Mouse (Mus musculus): ENCODE measurements around the gene Agtpbp1.
"Not testable (repeated sequence)": the region's sequence is repeated elsewhere in the genome, so short reads cannot be mapped to it uniquely, and the experiment has no call there.

The Agtpbp1 gene

GRCm38 (mm10) chr13:59584947-59585647 is at the start of gene Agtpbp1, which contains the start of gene Naa35:
TSS of gene Agtpbp1 (minus strand) at chr13:59585227.
TSS of gene Naa35 (plus strand) at chr13:59585259.
- peak; percentile 99 to 100 for DNase-seq (ENCODE audit: low spot score in 2 of 2)

DNA sequence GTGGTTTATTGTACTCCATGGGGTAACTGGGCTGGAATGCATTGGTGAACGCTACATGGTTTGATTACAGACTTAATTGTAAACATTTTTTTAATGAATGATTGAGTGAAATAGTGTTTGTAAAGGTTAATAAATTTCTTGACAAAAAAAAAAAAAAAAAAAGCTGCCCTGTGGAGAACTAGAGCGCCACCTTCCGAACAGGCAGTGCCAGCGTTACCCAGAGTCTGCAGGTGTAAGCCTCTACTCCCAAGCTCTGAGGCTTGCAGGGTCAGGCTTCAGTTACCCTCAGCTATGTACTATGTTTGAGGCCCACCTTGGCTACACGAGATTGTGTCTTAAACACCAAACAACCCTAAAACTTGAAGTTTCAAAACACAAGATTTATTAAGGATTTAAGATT is 49.6 kb upstream of the Agtpbp1 start:
- DNase-seq (ENCODE audit: low spot score in 2 of 2): no peak

DNA sequence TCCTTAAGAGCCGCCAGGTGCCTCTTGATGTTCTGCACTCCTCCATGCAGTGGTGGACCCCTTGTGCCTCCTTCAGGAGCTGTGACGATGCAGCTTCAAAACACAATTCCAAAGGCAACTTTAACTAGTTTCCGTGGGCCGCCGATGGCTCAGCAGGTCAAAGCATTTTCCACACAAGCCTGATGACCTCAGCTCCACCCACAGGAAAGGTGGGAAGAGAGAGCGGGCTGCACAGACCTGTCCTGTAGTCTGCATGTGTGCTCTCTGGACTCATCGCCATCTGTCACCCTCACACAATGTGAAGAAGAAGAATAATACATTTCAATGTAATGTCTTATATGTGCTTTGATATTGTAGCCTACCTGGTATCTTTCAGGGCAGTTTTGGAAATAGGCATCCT is 41.7 kb upstream of the Agtpbp1 start:
- no peak for DNase-seq (ENCODE audit: low spot score in 2 of 2)

- DNase-seq (ENCODE audit: low spot score in 2 of 2): no peak
Measured at GRCm38 (mm10) chr13:59624903-59625302, 39.9 kb upstream of the Agtpbp1 start.

- no peak for DNase-seq (ENCODE audit: low spot score in 2 of 2)
Measured at GRCm38 (mm10) chr13:59624389-59624788, 39.4 kb upstream of the Agtpbp1 start.

DNA sequence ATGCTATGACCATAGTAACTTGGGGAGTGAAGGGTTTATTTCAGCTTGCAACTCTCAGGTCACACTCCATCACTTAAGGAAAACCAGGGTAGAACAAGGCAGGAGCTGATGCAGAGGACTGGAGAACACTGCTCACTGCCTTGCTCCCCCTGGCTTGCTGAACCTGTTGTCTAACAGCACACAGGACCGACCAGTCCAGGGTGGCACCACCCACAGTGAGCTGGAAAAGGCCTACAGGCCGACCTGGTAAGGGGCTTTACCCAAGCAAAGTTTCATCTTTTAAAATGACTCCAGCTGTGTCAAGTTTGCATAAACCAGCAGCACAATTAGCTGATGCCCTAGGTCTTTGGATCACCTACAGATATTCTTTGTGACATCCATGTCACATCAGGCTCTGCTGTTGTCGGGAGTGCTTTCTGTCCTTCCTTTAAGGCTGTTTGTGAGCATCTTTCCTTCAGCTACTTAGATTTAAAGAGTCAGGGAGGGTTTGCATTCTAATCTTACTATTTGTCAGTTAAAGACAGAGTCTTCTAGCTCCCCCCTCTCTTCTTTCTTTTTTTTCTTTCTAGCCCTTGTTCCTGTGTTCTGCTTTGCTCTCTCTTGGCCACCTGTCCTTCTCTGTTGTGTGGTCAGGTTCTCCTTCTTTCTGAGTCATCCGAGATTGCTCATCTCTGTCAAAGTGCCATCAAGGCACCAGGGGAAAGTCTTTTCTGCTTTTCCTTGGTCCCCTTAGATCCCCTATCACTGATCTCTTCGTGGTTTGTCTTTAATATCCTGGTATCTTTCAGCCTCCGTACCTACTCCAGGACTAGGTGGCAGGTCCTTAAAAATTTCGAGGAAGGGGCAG is 36.8 kb upstream of the Agtpbp1 start:
- no peak for DNase-seq (ENCODE audit: low spot score in 2 of 2)

- DNase-seq (ENCODE audit: low spot score in 2 of 2): no peak
Measured at GRCm38 (mm10) chr13:59618463-59618862, 33.4 kb upstream of the Agtpbp1 start.

- DNase-seq (ENCODE audit: low spot score in 2 of 2): no peak
Measured at GRCm38 (mm10) chr13:59615554-59615953, 30.5 kb upstream of the Agtpbp1 start.

- no peak for DNase-seq (ENCODE audit: low spot score in 2 of 2)
Measured at GRCm38 (mm10) chr13:59615152-59615551, 30.1 kb upstream of the Agtpbp1 start.

GRCm38 (mm10) chr13:59613868-59614267 is 28.8 kb upstream of the Agtpbp1 start:
- no peak for DNase-seq (ENCODE audit: low spot score in 2 of 2)

GRCm38 (mm10) chr13:59610437-59610836 is 25.4 kb upstream of the Agtpbp1 start:
- DNase-seq (ENCODE audit: low spot score in 2 of 2): no peak

GRCm38 (mm10) chr13:59609885-59610284 is 24.9 kb upstream of the Agtpbp1 start:
- DNase-seq (ENCODE audit: low spot score in 2 of 2): no peak

DNA sequence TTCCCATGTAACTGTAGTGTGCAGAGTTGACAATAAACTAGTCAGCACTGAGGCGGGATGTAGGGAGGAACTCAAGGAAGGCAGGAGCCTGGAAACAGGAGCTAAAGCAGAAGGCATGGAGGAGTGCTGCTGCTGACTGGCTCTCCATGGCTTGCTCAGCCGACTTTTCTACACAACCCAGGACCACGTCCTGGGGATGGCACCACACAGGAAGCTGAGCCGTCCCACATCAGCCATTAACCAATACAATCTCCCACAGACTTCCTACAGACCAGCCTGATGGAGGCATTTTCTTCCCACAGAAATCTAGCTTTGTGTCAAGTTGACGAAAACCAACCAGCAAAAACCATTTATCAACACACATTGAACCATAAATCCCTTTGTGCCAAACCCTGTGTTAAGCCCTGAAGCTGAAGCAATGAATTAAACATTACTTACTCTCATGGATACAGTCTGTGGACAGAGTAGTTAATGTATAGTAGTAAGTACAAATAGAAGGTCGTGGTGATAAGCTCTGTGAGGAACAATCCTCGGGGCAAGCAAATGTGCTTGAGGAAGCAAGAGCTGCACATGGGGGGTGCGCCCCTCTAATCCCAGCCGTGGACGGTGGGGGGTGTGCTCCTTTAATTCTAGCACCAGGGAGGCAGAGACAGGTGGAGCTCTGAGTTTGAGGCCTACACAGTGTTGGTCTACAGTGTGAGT is 20.3 kb upstream of the Agtpbp1 start:
- no peak for DNase-seq (ENCODE audit: low spot score in 2 of 2)

DNA sequence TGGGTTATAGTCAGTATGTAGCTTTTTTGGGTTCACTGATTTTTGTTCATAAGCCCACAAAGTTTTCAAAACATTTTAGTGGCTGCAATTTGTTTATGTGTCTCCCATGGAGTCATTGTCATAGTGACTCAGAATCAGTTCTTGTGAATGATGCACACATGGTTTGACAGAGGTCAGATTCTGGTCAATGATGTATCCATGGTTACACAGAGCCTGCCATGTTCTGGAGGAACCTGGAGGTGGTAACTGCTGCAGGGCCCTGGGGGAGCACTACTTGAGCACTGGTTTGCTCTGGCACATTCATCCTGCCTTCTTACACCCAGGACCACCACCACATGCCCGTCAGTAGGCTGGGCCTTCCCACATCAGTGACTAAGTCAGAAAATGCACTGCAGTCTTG is 19.5 kb upstream of the Agtpbp1 start:
- DNase-seq (ENCODE audit: low spot score in 2 of 2): no peak

DNA sequence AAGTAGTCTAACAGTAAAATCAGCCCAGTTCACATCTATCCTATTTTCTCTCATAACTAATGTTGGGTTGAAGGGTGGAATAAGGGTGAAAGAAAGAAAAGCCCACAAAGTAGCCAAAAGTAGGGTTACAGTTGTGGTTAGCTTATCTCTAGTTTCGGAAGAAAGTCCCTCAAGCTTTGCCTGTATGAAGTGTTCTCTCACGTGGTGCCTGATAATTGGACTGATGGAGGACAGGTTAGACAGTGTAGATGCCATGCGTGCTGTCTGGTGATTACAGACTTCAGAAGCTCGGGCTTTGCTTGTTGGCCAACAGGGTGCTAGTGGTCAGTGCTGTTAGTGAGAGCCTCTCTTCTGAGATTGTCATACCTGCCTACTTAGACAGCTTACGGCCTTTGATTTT is 18.1 kb upstream of the Agtpbp1 start:
- no peak for DNase-seq (ENCODE audit: low spot score in 2 of 2)

DNA sequence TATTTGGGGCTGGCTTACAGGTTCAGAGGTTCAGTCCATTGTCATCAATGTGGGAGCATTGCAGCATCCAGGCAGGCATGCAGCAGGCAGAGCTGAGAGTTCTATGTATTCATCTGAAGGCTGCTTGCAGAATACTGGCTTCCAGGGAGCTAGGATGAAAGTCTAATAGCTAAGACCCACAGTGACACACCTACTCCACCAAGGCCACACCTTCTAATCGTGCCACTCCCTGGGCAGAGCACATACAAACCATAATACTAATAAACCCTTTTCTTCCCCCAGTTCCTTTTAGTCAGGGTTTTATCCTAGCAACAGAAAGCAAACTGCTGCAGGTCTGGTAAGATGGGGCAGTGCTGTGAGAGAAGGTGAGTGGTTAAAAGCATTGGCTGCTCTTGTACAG is 7.6 kb upstream of the Agtpbp1 start:
- no peak for DNase-seq (ENCODE audit: low spot score in 2 of 2)

DNA sequence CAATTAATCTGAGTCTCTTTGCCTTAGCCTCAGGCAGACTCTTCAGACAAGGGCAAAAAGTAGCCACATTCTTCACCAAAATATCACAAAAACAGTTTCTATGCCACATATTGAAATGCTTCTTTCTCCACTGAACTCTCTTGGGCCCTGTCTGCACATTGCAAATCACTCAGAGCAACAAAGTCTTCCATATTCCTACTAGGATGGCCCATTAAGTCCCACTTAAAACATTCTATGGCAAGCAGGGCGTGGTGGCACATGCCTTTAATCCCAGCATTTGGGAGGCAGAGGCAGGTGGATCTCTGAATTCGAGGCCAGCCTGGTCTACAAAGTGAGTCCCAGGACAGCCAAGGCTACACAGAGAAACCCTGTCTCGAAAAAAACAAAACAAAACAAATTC is 7.0 kb upstream of the Agtpbp1 start:
- DNase-seq (ENCODE audit: low spot score in 2 of 2): not testable (repeated sequence)

GRCm38 (mm10) chr13:59590691-59591090 is 5.7 kb upstream of the Agtpbp1 start:
- DNase-seq (ENCODE audit: low spot score in 2 of 2): no peak

DNA sequence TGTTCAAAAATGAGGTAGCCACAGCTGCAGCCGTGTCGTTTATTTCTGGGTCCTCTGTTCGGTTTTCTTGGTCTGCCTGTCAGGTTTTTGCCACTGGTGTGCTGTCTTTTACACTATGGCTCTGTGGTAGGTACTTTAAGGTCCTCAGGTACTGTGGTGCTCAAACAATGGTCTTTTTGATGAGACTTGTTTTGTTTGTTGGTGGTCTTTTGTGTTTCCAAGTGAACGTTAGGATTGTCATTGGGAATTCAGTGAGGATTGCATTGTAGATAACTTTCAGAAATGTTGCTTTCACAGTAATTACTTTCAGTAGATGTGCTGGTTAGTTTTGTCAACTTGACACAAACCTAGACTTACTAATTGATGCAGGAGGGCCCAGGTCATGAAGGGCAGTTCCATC is 4.6 kb upstream of the Agtpbp1 start:
- DNase-seq (ENCODE audit: low spot score in 2 of 2): no peak

DNA sequence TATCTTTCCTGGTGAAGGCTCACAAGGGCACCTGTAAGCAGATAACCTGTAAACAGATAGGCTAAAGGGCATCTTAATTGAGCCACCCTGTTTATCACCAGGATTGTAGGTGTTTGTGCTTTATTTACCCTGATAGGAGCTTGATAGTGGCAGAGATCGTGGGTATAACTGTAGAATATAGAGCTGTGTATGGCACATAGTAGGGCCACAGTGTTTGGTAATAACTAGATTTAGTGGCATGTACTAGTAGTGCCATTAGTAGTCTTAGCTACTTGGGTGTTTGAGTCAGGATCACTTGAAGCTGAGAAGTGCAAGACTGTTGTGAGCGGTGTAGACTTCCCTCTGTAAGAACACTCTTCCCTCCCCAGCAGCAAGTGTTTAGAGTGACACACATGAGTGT is 2.2 kb upstream of the Agtpbp1 start:
- no peak for DNase-seq (ENCODE audit: low spot score in 2 of 2)

DNA sequence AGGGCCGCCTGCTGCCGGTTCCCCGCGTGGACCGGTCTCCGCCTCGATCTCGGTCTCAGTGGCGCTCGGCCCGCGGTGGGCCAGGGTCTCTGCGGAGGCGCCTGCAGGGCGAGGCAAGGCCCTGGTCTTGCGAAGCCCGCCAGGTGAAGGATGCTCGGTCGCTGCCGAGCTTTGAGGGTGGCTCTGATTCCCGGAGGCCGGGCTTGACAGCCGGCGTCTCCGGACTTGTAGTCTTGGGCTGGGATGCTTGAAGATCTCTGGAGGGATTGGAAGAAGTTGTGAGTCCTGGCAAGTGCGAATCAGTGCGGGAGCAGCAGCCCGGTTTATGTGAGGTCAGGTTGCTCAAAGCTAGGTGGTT is 600 bp upstream of the Agtpbp1 start:
- no peak for DNase-seq (ENCODE audit: low spot score in 2 of 2)

- peak; percentile 30 to 74 for DNase-seq (ENCODE audit: low spot score in 2 of 2)
Measured at GRCm38 (mm10) chr13:59584481-59584880, 546 bp downstream of the Agtpbp1 start.

GRCm38 (mm10) chr13:59580954-59581353 is 4.1 kb downstream of the Agtpbp1 start:
- no peak for DNase-seq (ENCODE audit: low spot score in 2 of 2)
